Mouse (Mus musculus): ENCODE measurements around the gene Tmem161a. TPM values are rescaled to one million over a fixed set of nuclear protein-coding genes. Genes with fewer than 3 reads are reported as not detected.

The Tmem161a gene
- polyA plus RNA-seq, 1 experiment from 2014 or later, result 76.3 TPM

- H3K27ac ChIP-seq, result no peak overlapping the region
- 66% methylated on average over 5 of the region's 5 CpGs for WGBS
- H3K4me1 ChIP-seq, result no peaks in the 10 kb centered on the region
- H3K9ac ChIP-seq, result no peak overlapping the region
- no peak overlapping the region for H3K4me2 ChIP-seq
- no peaks in the 10 kb centered on the region for H3K27me3 ChIP-seq
- H3K36me3 ChIP-seq, result no peaks in the 10 kb centered on the region
- no peaks in the 10 kb centered on the region for H3K9me3 ChIP-seq (replicated peaks)
- no peak for ATAC-seq (replicated peaks; ENCODE audit: low FRiP score)
- H3K4me3 ChIP-seq (replicated peaks), result no peak overlapping the region
Observed at GRCm38 (mm10) chr8:70193238-70193637, 21.1 kb downstream of the Tmem161a start.

- Histone ChIP-seq H3K4me1 (no peaks in the 10 kb centered on the region), H3K27me3 (no peaks in the 10 kb centered on the region), H3K4me3 (replicated peaks) (no peak overlapping the region), H3K36me3 (no peaks in the 10 kb centered on the region), H3K27ac (no peak overlapping the region), H3K4me2 (no peak overlapping the region), H3K9ac (no peak overlapping the region), H3K9me3 (replicated peaks) (no peaks in the 10 kb centered on the region)
- 78% methylated on average over 3 of the region's 3 CpGs for WGBS
- ATAC-seq (replicated peaks; ENCODE audit: low FRiP score), result no peak
Observed at GRCm38 (mm10) chr8:70194191-70194590, 22.0 kb downstream of the Tmem161a start.

- Histone ChIP-seq H3K27me3 (no peaks in the 10 kb centered on the region), H3K4me3 (replicated peaks) (no peak overlapping the region), H3K27ac (no peak overlapping the region), H3K4me1 (peaks cover 6% of the 10 kb centered on the region; the same call in 1 of the 2 replicates), H3K9me3 (replicated peaks) (no peaks in the 10 kb centered on the region), H3K36me3 (no peaks in the 10 kb centered on the region), H3K9ac (no peak overlapping the region), H3K4me2 (no peak overlapping the region)
- ATAC-seq (replicated peaks; ENCODE audit: low FRiP score), result no peak
- WGBS, result 73% methylated on average over 2 of the region's 2 CpGs
Observed at GRCm38 (mm10) chr8:70195762-70196161, 23.6 kb downstream of the Tmem161a start.

GRCm38 (mm10) chr8:70197603-70198002 is 25.4 kb downstream of the Tmem161a start:
- no peak overlapping the region for H3K27ac ChIP-seq
- H3K27me3 ChIP-seq, result no peaks in the 10 kb centered on the region
- H3K4me3 ChIP-seq (replicated peaks), result no peak overlapping the region
- no peaks in the 10 kb centered on the region for H3K9me3 ChIP-seq (replicated peaks)
- no peak for ATAC-seq (replicated peaks; ENCODE audit: low FRiP score)
- WGBS, result 55% methylated on average over 7 of the region's 7 CpGs
- H3K36me3 ChIP-seq, result no peaks in the 10 kb centered on the region
- no peak overlapping the region for H3K9ac ChIP-seq
- peaks cover 6% of the 10 kb centered on the region; the same call in 1 of the 2 replicates for H3K4me1 ChIP-seq
- H3K4me2 ChIP-seq, result no peak overlapping the region

GRCm38 (mm10) chr8:70200098-70200681 is 28.0 kb downstream of the Tmem161a start:
- H3K9me3 ChIP-seq (replicated peaks), result no peaks in the 10 kb centered on the region
- 49% methylated on average over 5 of the region's 5 CpGs for WGBS
- no peaks in the 10 kb centered on the region for H3K36me3 ChIP-seq
- H3K27ac ChIP-seq, result no peak overlapping the region
- peaks cover 6% of the 10 kb centered on the region; the same call in 1 of the 2 replicates for H3K4me1 ChIP-seq
- H3K9ac ChIP-seq, result no peak overlapping the region
- ATAC-seq (replicated peaks; ENCODE audit: low FRiP score), result peak; percentile 47
- H3K4me3 ChIP-seq (replicated peaks), result no peak overlapping the region
- H3K4me2 ChIP-seq, result no peak overlapping the region
- no peaks in the 10 kb centered on the region for H3K27me3 ChIP-seq

- no peak overlapping the region for H3K4me2 ChIP-seq
- peaks cover 6% of the 10 kb centered on the region; the same call in 1 of the 2 replicates for H3K4me1 ChIP-seq
- no peak overlapping the region for H3K9ac ChIP-seq
- no peak; the same call in 1 of the 2 replicates for ATAC-seq (replicated peaks; ENCODE audit: low FRiP score)
- no peak overlapping the region for H3K4me3 ChIP-seq (replicated peaks)
- WGBS, result 73% methylated on average over 3 of the region's 3 CpGs
- no peaks in the 10 kb centered on the region for H3K27me3 ChIP-seq
- H3K36me3 ChIP-seq, result no peaks in the 10 kb centered on the region
- H3K27ac ChIP-seq, result no peak overlapping the region
- H3K9me3 ChIP-seq (replicated peaks), result no peaks in the 10 kb centered on the region
Observed at GRCm38 (mm10) chr8:70201417-70201816, 29.3 kb downstream of the Tmem161a start.

- no peaks in the 10 kb centered on the region for H3K36me3 ChIP-seq
- H3K27me3 ChIP-seq, result no peaks in the 10 kb centered on the region
- WGBS, result 76% methylated on average over 4 of the region's 4 CpGs
- no peak overlapping the region for H3K27ac ChIP-seq
- H3K4me2 ChIP-seq, result no peak overlapping the region
- H3K4me3 ChIP-seq (replicated peaks), result no peak overlapping the region
- ATAC-seq (replicated peaks; ENCODE audit: low FRiP score), result no peak
- H3K9ac ChIP-seq, result no peak overlapping the region
- no peaks in the 10 kb centered on the region for H3K9me3 ChIP-seq (replicated peaks)
- peaks cover 6% of the 10 kb centered on the region; the same call in 1 of the 2 replicates for H3K4me1 ChIP-seq
Observed at GRCm38 (mm10) chr8:70203072-70203471, 30.9 kb downstream of the Tmem161a start.

- ATAC-seq (replicated peaks; ENCODE audit: low FRiP score), result no peak
- Histone ChIP-seq H3K4me2 (no peak overlapping the region), H3K27me3 (no peaks in the 10 kb centered on the region), H3K27ac (no peak overlapping the region), H3K36me3 (no peaks in the 10 kb centered on the region), H3K9ac (no peak overlapping the region), H3K4me1 (peaks cover 6% of the 10 kb centered on the region; the same call in 1 of the 2 replicates), H3K4me3 (replicated peaks) (no peak overlapping the region), H3K9me3 (replicated peaks) (no peaks in the 10 kb centered on the region)
- 55% methylated on average over 1 of the region's 1 CpGs for WGBS
Observed at GRCm38 (mm10) chr8:70204757-70205156, 32.6 kb downstream of the Tmem161a start.

GRCm38 (mm10) chr8:70208130-70208529 is 36.0 kb downstream of the Tmem161a start:
- 33% methylated on average over 1 of the region's 1 CpGs for WGBS
- Histone ChIP-seq H3K36me3 (no peaks in the 10 kb centered on the region), H3K4me3 (replicated peaks) (no peak overlapping the region), H3K27me3 (no peaks in the 10 kb centered on the region), H3K4me2 (no peak overlapping the region), H3K4me1 (peaks cover 21% of the 10 kb centered on the region), H3K9ac (no peak overlapping the region), H3K9me3 (replicated peaks) (no peaks in the 10 kb centered on the region), H3K27ac (no peak overlapping the region)
- no peak for ATAC-seq (replicated peaks; ENCODE audit: low FRiP score)

GRCm38 (mm10) chr8:70210538-70210937 is 38.4 kb downstream of the Tmem161a start:
- no peaks in the 10 kb centered on the region for H3K27me3 ChIP-seq
- H3K9me3 ChIP-seq (replicated peaks), result no peaks in the 10 kb centered on the region
- no peak overlapping the region for H3K4me3 ChIP-seq (replicated peaks)
- H3K9ac ChIP-seq, result no peak overlapping the region
- ATAC-seq (replicated peaks; ENCODE audit: low FRiP score), result no peak
- peaks cover 23% of the 10 kb centered on the region for H3K4me1 ChIP-seq
- H3K4me2 ChIP-seq, result peak overlapping the region; percentile 22
- WGBS, result 14% methylated on average over 8 of the region's 8 CpGs
- H3K36me3 ChIP-seq, result no peaks in the 10 kb centered on the region
- H3K27ac ChIP-seq, result no peak overlapping the region

GRCm38 (mm10) chr8:70211275-70211674 is 39.1 kb downstream of the Tmem161a start:
- peaks cover 23% of the 10 kb centered on the region for H3K4me1 ChIP-seq
- H3K27me3 ChIP-seq, result no peaks in the 10 kb centered on the region
- no peaks in the 10 kb centered on the region for H3K36me3 ChIP-seq
- H3K9ac ChIP-seq, result peak overlapping the region; percentile 68
- no peak for ATAC-seq (replicated peaks; ENCODE audit: low FRiP score)
- no peak overlapping the region for H3K27ac ChIP-seq
- H3K4me3 ChIP-seq (replicated peaks), result peak overlapping the region; percentile 73
- H3K4me2 ChIP-seq, result peak overlapping the region; percentile 99
- 84% methylated on average over 1 of the region's 1 CpGs for WGBS
- H3K9me3 ChIP-seq (replicated peaks), result no peaks in the 10 kb centered on the region

- Histone ChIP-seq H3K4me3 (replicated peaks) (peak overlapping the region; percentile 73), H3K4me2 (peak overlapping the region; percentile 99), H3K9me3 (replicated peaks) (no peaks in the 10 kb centered on the region), H3K9ac (peak overlapping the region; percentile 68), H3K4me1 (peaks cover 23% of the 10 kb centered on the region), H3K36me3 (no peaks in the 10 kb centered on the region), H3K27me3 (no peaks in the 10 kb centered on the region), H3K27ac (peak overlapping the region; percentile 69)
- 1% methylated on average over 31 of the region's 31 CpGs for WGBS
- peak; percentile 0; the same call in 1 of the 2 replicates for ATAC-seq (replicated peaks; ENCODE audit: low FRiP score)
Observed at GRCm38 (mm10) chr8:70211726-70212111, 39.6 kb downstream of the Tmem161a start.
